ENCODE assay signal across 8 mouse cellular contexts in genomic region chr1:86503906-86504696, GRCm38 (mm10). TPM values are rescaled to one million over a fixed set of nuclear protein-coding genes. Genes with fewer than 3 reads are reported as not detected.
A peak's percentile ranks its signal among the peaks of the same experiment; 100 is the strongest.
DNase-seq lines count a peak whose midpoint lies in the region; ATAC-seq lines count a peak whose summit lies in the region.

No protein-coding gene starts in this region.

- peak overlapping the region; percentile 80 for H3K9ac ChIP-seq in heart, embryonic 14.5 days (ENCODE audit: low read length)
- H3K9ac ChIP-seq in liver, embryonic 13.5 days: peak overlapping the region; percentile 79
- peak overlapping the region; percentile 53; the same call in 1 of the 2 replicates for H3K9ac ChIP-seq in stomach, embryonic 15.5 days

- H3K4me1 ChIP-seq in forebrain, embryonic 10.5 days: peaks cover 75% of the 10 kb centered on the region
- peaks cover 38 to 50% of the 10 kb centered on the region in 2 experiments for H3K4me1 ChIP-seq in heart, embryonic 14.5 days (ENCODE audit: control insufficient read depth in 2 of 2, insufficient read depth in 2 of 2, low read length in 2 of 2)
- peaks cover 79% of the 10 kb centered on the region for H3K4me1 ChIP-seq in liver, embryonic 13.5 days (replicated peaks)
- H3K4me1 ChIP-seq in stomach, embryonic 15.5 days: peaks cover 53% of the 10 kb centered on the region

- ATAC-seq in heart, embryonic 14.5 days (ENCODE audit: insufficient number of reproducible peaks, insufficient read depth, low FRiP score, low read depth): peak; percentile 89
- ATAC-seq in liver, embryonic 13.5 days (ENCODE audit: low read depth): peak; percentile 76
- ATAC-seq in stomach, embryonic 15.5 days (ENCODE audit: insufficient read depth, low FRiP score, low read depth): peak; percentile 88

- under 1% methylated on average over 64 of the region's 64 CpGs for WGBS in forebrain, embryonic 10.5 days
- under 1% methylated on average over 64 of the region's 64 CpGs for WGBS in heart, embryonic 14.5 days
- WGBS in liver, embryonic 13.5 days (ENCODE audit: insufficient replicate concordance): under 1% methylated on average over 64 of the region's 64 CpGs
- WGBS in stomach, embryonic 15.5 days: under 1% methylated on average over 64 of the region's 64 CpGs

- no peaks in the 10 kb centered on the region for H3K9me3 ChIP-seq in forebrain, embryonic 10.5 days
- H3K9me3 ChIP-seq in heart, embryonic 14.5 days (ENCODE audit: control insufficient read depth, low read length): no peaks in the 10 kb centered on the region
- no peaks in the 10 kb centered on the region for H3K9me3 ChIP-seq in liver, embryonic 13.5 days (replicated peaks)
- no peaks in the 10 kb centered on the region for H3K9me3 ChIP-seq in stomach, embryonic 15.5 days

- no peaks in the 10 kb centered on the region for H3K27me3 ChIP-seq in forebrain, embryonic 10.5 days (ENCODE audit: poor library complexity, severe bottlenecking)
- H3K27me3 ChIP-seq in heart, embryonic 14.5 days (ENCODE audit: control insufficient read depth, insufficient read depth, low read length): no peaks in the 10 kb centered on the region
- H3K27me3 ChIP-seq in liver, embryonic 13.5 days: peaks cover 17% of the 10 kb centered on the region
- H3K27me3 ChIP-seq in stomach, embryonic 15.5 days (replicated peaks): no peaks in the 10 kb centered on the region

- H3K27ac ChIP-seq in forebrain, embryonic 10.5 days: peak overlapping the region; percentile 97
- H3K27ac ChIP-seq in heart, embryonic 14.5 days (replicated peaks in 1 of 2; ENCODE audit: control insufficient read depth in 1 of 2, insufficient read depth in 1 of 2, low read depth in 2 of 2, low read length in 2 of 2): peak overlapping the region; percentile 95 to 97
- H3K27ac ChIP-seq in liver, embryonic 13.5 days: peak overlapping the region; percentile 84
- H3K27ac ChIP-seq in stomach, embryonic 15.5 days: peak overlapping the region; percentile 98

- DNase-seq in CD4-positive helper T cell, adult 2 months (ENCODE audit: low read depth, low spot score): peak; percentile 90
- DNase-seq in brain, embryonic 18.5 days (ENCODE audit: low read depth, low spot score): peak; percentile 88
- peak; percentile 98 for DNase-seq in forebrain, embryonic 10.5 days (ENCODE audit: extremely low spot score, low spot score)
- DNase-seq in kidney, postnatal 14 days: peak; percentile 99
- DNase-seq in liver, embryonic 13.5 days: peak; percentile 81
- DNase-seq in natural killer cell, adult 2 months (ENCODE audit: low spot score in 2 of 2): peak; percentile 85 to 87

- H3K36me3 ChIP-seq in forebrain, embryonic 10.5 days (replicated peaks): no peaks in the 10 kb centered on the region
- no peaks in the 10 kb centered on the region for H3K36me3 ChIP-seq in heart, embryonic 14.5 days (ENCODE audit: control insufficient read depth, insufficient read depth, low read length)
- no peaks in the 10 kb centered on the region for H3K36me3 ChIP-seq in liver, embryonic 13.5 days
- H3K36me3 ChIP-seq in stomach, embryonic 15.5 days: no peaks in the 10 kb centered on the region

- H3K4me2 ChIP-seq in heart, embryonic 14.5 days (ENCODE audit: low read length): peak overlapping the region; percentile 79
- peak overlapping the region; percentile 95 for H3K4me2 ChIP-seq in liver, embryonic 13.5 days
- peak overlapping the region; percentile 85 for H3K4me2 ChIP-seq in stomach, embryonic 15.5 days

- H3K4me3 ChIP-seq in forebrain, embryonic 10.5 days: peak overlapping the region; percentile 56
- H3K4me3 ChIP-seq in heart, embryonic 14.5 days (ENCODE audit: control insufficient read depth in 1 of 2, insufficient read depth in 1 of 2, low read depth in 1 of 2, low read length in 2 of 2): peak overlapping the region; percentile 37 to 48
- H3K4me3 ChIP-seq in liver, embryonic 13.5 days (replicated peaks): peak overlapping the region; percentile 66
- H3K4me3 ChIP-seq in stomach, embryonic 15.5 days (replicated peaks): peak overlapping the region; percentile 47

RNA-seq across cellular contexts. Expression of gene Ptma, which starts 22.4 kb away (rescaled TPM):
- 2,941 and 3,273 TPM in 2 replicates for polyA plus RNA-seq in forebrain, embryonic 10.5 days (2016; fragmentation: Nextera tagmentation; extraction: Ambion mirVana)
- polyA plus RNA-seq in heart, embryonic 14.5 days (2014; fragmentation: Nextera tagmentation; extraction: Ambion mirVana): 788 and 789 TPM in 2 replicates
- polyA plus RNA-seq in liver, embryonic 13.5 days (2015; fragmentation: Nextera tagmentation; extraction: Ambion mirVana): 1,483 and 1,688 TPM in 2 replicates
- 2,449 and 2,521 TPM in 2 replicates for polyA plus RNA-seq in stomach, embryonic 15.5 days (2015; fragmentation: Nextera tagmentation; extraction: Ambion mirVana)

Comparison
In these comparisons a context has a peak if more than half of its experiments do, and no peak if none do; other contexts are left out.
1. Peak in every context shown above with its lines: DNase-seq, ATAC-seq, H3K4me3 ChIP-seq and H3K27ac ChIP-seq.